Mouse (Mus musculus): ENCODE measurements at regions not wholly inside any gene's neighbourhood (a gene's known extent, or its start where the extent isn't known, plus 50 kb on each side); places are given as distances from the start of the nearest gene placed in this dataset.
"Not testable (repeated sequence)": the region's sequence is repeated elsewhere in the genome, so short reads cannot be mapped to it uniquely, and the experiment has no call there.

DNA sequence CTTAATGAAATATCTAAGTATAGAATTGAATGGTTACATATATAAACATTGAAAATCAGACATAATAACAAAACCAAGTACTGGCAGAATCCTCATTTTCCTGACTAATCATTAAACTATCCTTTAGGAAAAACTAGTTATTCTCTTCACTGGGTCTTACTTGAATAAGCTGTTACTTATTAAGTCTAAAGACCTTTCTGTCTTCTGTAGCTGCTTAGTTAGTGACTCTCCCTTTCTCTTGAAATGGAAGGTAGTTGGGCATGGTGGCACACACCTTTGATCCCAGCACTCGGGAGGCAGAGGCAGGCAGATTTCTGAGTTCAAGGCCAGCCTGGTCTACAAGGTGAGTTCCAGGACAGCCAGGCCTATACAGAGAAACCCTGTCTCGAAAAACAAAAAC, 135.9 kb upstream of the Abcb5 start:
- DNase-seq: not testable (repeated sequence)

DNA sequence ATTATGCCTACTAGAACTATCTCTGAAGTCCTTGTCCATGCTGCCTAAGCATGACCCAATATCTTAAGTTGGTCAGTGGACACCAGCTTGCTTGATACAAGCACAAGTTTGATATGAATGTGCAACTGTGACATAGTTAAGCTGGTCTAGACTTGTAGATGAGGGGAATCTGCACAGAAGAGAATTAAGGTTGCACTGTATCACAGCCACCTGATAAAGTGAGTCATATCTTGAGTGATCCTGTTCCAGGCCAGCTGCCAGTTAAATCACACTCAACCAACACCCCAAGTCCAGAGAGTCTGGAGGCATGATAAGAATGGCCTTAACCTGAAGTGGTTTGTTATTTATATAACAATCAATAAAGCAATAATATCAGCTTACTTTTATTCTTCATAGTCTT, 133.5 kb upstream of the Abcb5 start:
- DNase-seq: no peak

DNA sequence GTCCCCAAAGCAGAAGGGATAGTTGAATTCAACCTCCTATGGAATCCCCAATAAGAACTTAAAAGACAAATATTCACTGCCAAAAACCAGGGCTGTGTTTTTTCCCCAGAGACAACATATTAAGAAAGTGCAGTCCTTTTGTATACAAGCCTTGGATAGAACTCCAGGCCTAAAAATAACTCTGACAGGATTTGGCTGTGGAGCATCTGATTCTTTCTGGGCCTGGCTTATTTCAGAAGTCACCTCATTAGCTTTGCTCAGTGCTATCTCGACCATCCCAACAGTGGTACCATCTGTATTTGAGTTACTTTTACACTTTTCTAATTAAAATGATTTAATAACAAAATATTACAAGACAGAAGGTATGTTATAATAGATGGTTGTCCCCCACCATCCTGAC, 131.6 kb upstream of the Abcb5 start:
- no peak for DNase-seq

- DNase-seq: no peak
These were observed 128.1 kb upstream of the Abcb5 start for GRCm38 (mm10) chr12:119094314-119094713.

GRCm38 (mm10) chr12:119093402-119093801, 127.2 kb upstream of the Abcb5 start:
- DNase-seq: no peak

DNA sequence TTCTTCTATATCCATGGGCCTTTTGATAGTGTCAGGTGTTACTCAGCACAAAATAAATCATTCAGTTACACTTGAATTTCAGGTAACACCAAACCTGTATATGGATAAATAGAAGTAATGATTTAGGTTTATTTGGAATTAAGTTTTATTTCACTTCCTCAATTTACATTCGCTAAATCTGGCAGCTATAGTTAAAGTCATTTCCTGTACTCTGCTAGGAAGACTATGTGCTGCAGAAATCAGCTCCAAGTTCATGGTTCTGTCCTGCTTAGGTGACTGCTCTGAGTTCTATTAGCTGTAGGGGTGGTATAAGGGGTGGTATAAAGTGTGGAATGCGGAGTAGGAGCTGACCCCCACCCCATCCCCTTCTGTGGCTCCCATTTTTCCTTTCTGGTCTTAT, 123.1 kb upstream of the Abcb5 start:
- DNase-seq: no peak

DNA sequence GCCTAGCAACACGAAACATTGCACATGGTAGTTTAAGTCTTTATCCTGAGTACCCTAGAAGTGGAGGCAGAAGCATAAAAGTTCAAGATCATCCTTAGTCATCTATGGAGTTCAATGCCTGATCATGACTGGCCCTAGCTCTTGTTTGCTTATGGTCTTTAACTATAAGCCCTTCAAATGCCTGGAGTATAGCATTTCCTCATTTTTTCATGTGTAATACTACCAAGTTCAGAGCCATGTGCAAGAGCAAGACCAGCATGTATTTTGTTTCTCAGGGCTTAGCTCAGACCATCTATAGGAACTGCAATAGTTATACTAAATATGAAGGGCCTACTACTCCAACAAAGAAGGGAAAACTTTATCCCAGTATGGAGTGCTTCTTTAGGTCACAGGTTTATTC, 122.4 kb upstream of the Abcb5 start:
- DNase-seq: no peak

DNA sequence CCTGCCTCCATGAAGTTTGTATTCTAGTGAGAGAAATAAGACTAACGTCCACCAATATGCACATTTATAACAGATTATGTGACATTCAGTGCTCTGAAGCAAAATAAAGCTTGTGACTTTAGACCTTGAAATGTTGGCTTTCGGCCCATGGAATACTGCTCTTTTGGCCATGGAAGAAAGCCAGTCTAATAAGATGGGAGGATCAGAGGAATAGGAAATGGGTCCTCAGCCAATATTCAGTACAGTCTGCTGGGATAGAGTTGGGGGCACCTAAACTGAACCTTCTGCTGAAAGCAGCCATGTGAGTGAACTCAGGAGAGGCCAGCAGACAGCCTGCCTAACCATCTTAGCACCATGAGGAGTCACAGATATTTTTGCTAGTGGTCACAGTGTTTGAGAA, 118.6 kb upstream of the Abcb5 start:
- DNase-seq: peak; percentile 28 to 48

GRCm38 (mm10) chr12:119082781-119083180, 116.6 kb upstream of the Abcb5 start:
- DNase-seq: no peak

DNA sequence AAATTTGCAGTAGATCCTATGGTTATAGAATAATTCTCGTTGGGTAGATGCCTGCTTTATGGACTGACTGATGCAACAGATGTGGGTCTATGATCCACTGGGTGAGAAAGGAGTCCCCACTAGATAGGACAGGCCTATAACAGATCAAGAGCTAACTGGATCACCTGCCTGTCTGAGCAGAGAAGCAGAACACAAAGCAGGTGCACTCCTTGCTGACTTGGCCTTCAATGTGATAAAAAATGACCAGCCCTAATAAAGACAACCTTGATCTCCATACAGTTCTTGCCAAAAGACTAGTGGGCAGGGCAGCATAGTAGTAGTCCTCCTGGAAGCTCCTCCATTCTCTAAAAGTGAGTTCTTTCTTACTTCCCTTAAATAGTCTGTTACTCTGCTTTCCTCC, 109.6 kb upstream of the Abcb5 start:
- DNase-seq: no peak

DNA sequence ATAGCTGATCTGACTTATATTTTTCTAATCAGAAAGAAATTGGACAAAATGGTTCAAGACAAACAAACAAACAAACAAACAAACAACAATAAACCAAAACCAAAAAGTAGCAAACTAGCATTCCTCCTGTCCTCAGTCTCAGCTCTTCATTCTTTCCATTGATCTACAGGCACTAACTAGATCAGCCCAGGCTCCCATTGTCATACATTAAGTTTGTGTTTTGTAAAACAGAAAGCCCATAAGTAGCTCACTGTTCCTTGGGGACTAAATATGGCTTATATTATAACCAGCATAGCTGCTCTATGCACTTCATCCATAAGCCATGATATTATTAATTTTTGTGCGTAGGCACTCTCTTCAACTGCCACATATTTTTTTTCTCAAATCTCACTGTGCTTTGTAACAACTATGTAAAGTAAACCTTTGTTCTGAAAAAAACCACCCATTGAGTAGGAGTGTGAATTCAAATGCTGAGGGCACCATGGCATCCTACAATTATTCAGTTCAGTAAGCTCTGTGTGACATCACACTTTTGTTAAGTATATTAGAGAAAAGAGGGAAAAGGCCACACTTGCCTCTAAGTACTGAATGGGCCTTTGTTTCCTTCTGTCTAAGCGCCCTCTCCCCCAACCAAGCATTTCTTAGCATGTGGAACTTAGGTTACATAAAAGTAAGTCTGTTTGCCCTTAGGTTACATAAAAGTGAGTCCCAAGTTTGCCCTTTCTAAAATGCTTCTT, 108.7 kb upstream of the Abcb5 start:
- no peak for DNase-seq

GRCm38 (mm10) chr12:119074147-119074546, 107.9 kb upstream of the Abcb5 start:
- DNase-seq: no peak

GRCm38 (mm10) chr12:119070963-119071362, 104.7 kb upstream of the Abcb5 start:
- no peak for DNase-seq

DNA sequence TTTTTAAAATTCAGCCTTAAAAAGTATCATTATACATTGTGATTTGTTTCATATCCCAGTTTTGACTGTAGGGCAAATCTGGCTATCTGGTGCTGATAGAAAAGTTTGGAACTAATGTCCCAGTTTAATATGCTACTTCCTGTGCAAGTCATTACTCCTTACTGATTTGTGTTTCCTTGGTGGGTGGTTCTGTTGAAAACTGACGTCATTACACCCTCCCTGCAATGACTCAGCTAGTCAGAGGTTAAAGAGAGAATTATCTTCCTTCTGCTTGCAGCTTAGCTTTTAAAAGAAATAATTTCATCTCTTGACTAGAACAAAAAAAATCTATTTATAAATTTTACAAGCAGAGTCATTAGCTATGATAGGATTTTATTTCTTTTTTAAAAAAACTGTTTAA, 104.2 kb upstream of the Abcb5 start:
- DNase-seq: no peak

- no peak for DNase-seq
These were observed 103.5 kb upstream of the Abcb5 start for GRCm38 (mm10) chr12:119069747-119070146.

DNA sequence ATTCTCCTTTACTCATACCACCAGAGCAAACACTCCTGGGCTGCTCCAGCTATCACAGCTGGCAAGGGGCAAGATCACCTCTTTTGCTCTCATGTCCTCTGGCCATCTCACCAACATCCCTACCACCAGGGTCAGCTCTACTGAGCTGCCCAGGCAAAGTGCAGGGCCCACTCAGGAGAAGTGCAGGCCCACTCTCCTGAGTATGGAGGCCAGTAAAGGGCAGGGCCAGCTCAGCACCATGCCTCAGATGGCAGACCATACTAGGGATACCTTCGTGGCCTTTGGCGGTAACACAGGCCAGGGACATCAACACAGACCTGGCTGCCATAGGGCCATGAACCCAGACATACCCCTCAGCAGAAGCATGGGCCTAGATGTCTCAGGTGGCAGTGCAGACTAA, 101.9 kb upstream of the Abcb5 start:
- no peak for DNase-seq

- no peak for DNase-seq
These were observed 96.7 kb upstream of the Abcb5 start for GRCm38 (mm10) chr12:119062931-119063330.

- no peak for DNase-seq
These were observed 96.3 kb upstream of the Abcb5 start for GRCm38 (mm10) chr12:119062490-119062889.

DNA sequence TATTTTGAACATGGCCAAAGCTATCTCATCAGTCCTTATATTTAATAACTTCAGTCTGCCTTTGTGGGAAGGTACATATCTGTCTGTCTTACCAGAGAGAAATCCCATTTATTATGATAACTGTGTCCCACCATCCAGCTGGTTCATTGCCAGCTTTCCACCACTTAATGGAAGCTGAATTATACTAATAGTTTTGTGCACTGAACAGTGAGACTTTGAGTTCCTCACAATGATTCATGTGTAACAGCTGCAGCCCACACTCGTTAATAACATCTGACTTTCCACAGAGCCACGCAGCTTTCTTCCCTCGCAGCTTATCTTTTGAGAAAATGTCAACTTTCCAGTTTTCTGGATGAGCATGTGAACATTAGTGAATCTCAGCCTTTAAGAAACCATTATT, 88.3 kb upstream of the Abcb5 start:
- DNase-seq: peak; percentile 43 to 56

DNA sequence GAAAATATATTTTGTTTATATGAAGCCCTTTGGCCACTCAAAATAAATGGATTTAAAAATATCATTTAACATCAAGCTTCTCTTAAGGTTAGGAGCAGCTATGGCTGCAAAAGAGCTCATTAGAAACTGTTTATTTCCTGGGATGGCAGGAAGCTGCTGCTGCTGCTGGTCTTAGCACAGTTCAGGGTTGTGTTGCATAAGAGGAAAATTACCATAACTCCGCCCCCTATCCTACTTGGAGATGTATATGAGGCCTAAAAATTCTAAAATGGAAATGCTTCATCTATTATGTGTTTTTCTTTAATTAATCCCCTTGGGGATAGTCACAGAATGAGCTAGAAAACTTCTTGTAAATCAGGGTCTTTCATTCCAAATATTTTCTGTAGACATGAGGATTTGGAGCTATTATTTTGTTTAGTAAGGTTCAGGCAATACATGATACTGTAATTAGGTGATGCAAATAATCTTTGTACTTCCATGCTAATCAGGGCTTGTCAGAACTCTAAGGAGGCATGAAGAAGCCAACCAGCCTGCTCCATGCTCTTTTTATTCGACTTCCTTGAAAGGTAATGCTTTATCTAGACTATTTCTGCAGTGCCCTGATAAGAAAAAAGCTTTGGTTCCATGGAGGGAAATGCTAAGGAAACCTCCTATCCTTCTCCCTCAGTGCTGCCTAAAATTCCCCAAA, 85.6 kb upstream of the Abcb5 start:
- DNase-seq: no peak

GRCm38 (mm10) chr12:119038306-119038705, 72.1 kb upstream of the Abcb5 start:
- no peak for DNase-seq

DNA sequence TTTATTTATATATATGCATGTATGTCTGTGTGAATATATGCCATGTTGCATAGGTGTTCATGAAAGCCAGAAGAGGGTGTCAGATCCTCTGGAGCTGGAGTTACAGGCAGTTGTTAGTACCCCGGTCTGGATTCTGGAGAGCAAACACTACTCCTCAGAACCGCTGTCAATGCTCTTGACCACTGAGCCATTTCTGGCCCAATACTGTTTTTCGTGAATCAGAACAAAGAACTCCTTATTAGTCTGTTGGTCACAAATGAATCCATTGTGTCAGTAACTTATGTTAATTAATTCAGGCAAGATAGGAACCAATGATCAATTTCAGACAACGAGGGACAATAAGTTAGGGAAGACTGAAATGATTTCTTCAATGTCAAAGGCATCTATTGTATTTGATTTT, 68.6 kb upstream of the Abcb5 start:
- DNase-seq: no peak

DNA sequence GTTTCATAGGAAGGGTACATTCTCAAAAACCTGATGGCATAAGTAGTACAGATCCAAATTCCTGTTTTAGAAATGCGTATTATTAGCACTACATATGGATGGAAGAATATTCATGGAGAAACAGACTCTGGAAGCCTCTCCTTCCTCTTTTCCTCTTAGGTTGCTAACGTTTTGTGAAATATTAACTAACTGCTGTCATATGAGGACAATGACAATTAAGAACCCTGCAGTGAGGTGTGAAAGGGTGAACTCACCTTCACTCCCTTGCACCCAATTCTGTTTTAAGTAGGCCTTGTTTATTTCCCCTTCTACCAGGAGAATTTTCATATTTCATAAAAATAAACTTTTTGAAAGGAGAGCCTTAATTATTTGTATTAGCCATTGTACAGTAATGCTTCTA, 62.5 kb upstream of the Abcb5 start:
- DNase-seq: no peak

DNA sequence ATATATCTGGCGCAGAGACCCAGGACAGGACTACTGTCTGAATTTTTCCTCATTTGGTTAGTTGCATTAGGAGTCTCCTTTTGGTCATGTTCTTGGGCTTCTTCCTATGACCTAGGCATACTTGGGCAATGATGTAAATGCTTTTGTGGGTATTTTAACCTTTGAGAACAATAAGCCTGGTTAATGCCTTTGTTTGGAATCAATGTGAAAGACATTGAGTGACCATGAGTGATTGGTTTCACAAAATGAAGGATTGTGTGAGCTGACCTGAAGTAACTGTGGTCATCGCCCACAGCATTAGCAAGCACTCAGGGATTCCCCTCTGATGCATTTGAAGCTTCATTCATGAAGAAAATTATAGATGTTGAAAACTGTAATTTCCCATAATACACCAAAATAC, 61.9 kb upstream of the Abcb5 start:
- DNase-seq: no peak

DNA sequence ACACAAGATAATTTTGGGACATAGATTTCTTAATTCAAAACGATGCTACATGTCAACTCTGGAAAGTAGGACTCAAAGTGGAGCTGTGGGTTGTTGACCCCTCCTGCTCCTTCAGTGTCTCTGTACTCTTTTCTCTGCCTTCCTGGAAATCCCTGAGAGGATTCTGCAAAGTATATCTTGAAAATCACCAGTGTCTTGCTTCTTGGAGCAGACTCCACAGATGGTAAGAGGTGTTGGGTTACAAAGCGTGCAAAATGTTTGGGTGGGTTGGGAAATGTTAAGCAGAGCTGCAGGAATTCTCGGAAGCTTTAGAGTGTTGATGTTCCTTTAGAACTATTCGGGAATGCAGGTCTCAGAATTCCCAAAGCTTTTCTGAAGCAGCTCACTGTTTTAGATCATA, 61.5 kb upstream of the Abcb5 start:
- no peak for DNase-seq
